Mouse (Mus musculus) CH12.LX (cell line): ENCODE results near the gene Zbtb24. TPM values are rescaled to one million over a fixed set of nuclear protein-coding genes. Genes with fewer than 3 reads are reported as not detected.

Experiments used
- DNase-seq: peaks from one replicate; pipeline ENCODE4 v3.0.0-alpha.2; 2013; ENCODE audit errors: extremely low read depth
- H3K27ac ChIP-seq: 2 replicates; pipeline ENCODE4 v1.5.1; 2012; ENCODE audit warnings: low read depth, mild to moderate bottlenecking, control low read depth, moderate library complexity; ENCODE audit not compliant: insufficient read depth
- H3K27me3 ChIP-seq: replicated peaks from 2 replicates; pipeline ENCODE3; 2012; ENCODE audit warnings: inconsistent platforms
- H3K36me3 ChIP-seq, 2 experiments: replicated peaks in 1 of 2; 2 replicates each; pipeline versions ENCODE3 to v1.6.1; 2012; ENCODE audit warnings: inconsistent platforms in 1 of 2, low read length in 1 of 2, mild to moderate bottlenecking in 1 of 2, mixed read lengths in 1 of 2, moderate library complexity in 1 of 2; ENCODE audit not compliant: control insufficient read depth in 1 of 2, insufficient read depth in 1 of 2
- H3K4me1 ChIP-seq, 2 experiments: 2 replicates each; pipeline ENCODE4 v1.6.1; 2012; ENCODE audit warnings: inconsistent platforms in 1 of 2, moderate library complexity in 1 of 2; ENCODE audit not compliant: insufficient read depth in 2 of 2, control insufficient read depth in 1 of 2
- H3K4me2 ChIP-seq: 2 replicates; pipeline ENCODE4 v1.6.1; 2012; ENCODE audit warnings: low read depth, mild to moderate bottlenecking, control low read depth; ENCODE audit not compliant: poor library complexity, insufficient read depth, severe bottlenecking
- H3K4me3 ChIP-seq, 3 experiments: fragments of 150-350 bp in 1 of 3; sonication (generic) in 1 of 3; replicated peaks in 1 of 3; 2 replicates each; pipeline versions ENCODE3 to v1.5.1; 2011 to 2012; ENCODE audit warnings: low read depth in 2 of 3, low read length in 2 of 3, mild to moderate bottlenecking in 2 of 3, moderate library complexity in 2 of 3, control low read depth in 1 of 3, improper control_type of control experiment in 1 of 3, inconsistent platforms in 1 of 3, mixed read lengths in 1 of 3; ENCODE audit not compliant: poor library complexity in 1 of 3
- H3K79me2 ChIP-seq: replicated peaks from 2 replicates; pipeline ENCODE4 v1.6.1; 2012; ENCODE audit warnings: mild to moderate bottlenecking, moderate library complexity; ENCODE audit not compliant: control insufficient read depth, poor library complexity, insufficient read depth, severe bottlenecking; ENCODE audit errors: extremely low read depth
- H3K9ac ChIP-seq: 2 replicates; pipeline ENCODE4 v1.6.1; 2012; ENCODE audit warnings: low read depth, mild to moderate bottlenecking, control low read depth, moderate library complexity; ENCODE audit not compliant: insufficient read depth
- H3K9me3 ChIP-seq: replicated peaks from 2 replicates; pipeline ENCODE3; 2012; ENCODE audit warnings: low read length, inconsistent platforms, mixed read lengths
- CHD1 ChIP-seq: IDR thresholded peaks from 2 replicates; pipeline ENCODE4 v1.6.1; 2012; ENCODE audit warnings: low read depth, low read length, improper control_type of control experiment, inconsistent platforms
- CTCF ChIP-seq, 2 experiments: IDR thresholded peaks in 1 of 2; conservative IDR thresholded peaks in 1 of 2; 2 replicates each; pipeline ENCODE4 v1.5.1; 2011 to 2012; ENCODE audit warnings: low read depth in 2 of 2, low read length in 2 of 2, improper control_type of control experiment in 1 of 2, inconsistent platforms in 1 of 2, mild to moderate bottlenecking in 1 of 2, moderate library complexity in 1 of 2
- ELF1 ChIP-seq: IDR thresholded peaks from 2 replicates; pipeline ENCODE4 v1.6.1; 2014; ENCODE audit warnings: low read depth, mild to moderate bottlenecking, inconsistent platforms, low read length, improper control_type of control experiment
- HCFC1 ChIP-seq: IDR thresholded peaks from 2 replicates; pipeline ENCODE4 v1.6.1; 2012; ENCODE audit warnings: low read depth, mild to moderate bottlenecking, inconsistent platforms, low read length, improper control_type of control experiment
- IRF4 ChIP-seq: IDR thresholded peaks from 2 replicates; pipeline ENCODE4 v1.6.1; 2014; ENCODE audit warnings: low read depth, mild to moderate bottlenecking, inconsistent platforms, low read length, improper control_type of control experiment
- KAT2A ChIP-seq: IDR thresholded peaks from 2 replicates; pipeline ENCODE4 v1.6.1; 2012; ENCODE audit warnings: low read length, improper control_type of control experiment, inconsistent platforms; ENCODE audit not compliant: insufficient replicate concordance
- MAFK ChIP-seq: IDR thresholded peaks from 2 replicates; pipeline ENCODE4 v1.6.1; 2011; ENCODE audit warnings: low read length, improper control_type of control experiment; ENCODE audit not compliant: insufficient replicate concordance
- MAZ ChIP-seq: IDR thresholded peaks from 2 replicates; pipeline ENCODE4 v1.6.1; 2012; ENCODE audit warnings: low read depth, mild to moderate bottlenecking, inconsistent platforms, low read length, improper control_type of control experiment, moderate library complexity
- MEF2A ChIP-seq: IDR thresholded peaks from 2 replicates; pipeline ENCODE4 v1.6.1; 2014; ENCODE audit warnings: low read depth, mild to moderate bottlenecking, inconsistent platforms, low read length, improper control_type of control experiment, borderline replicate concordance
- MXI1 ChIP-seq: IDR thresholded peaks from 2 replicates; pipeline ENCODE4 v1.6.1; 2011; ENCODE audit warnings: mild to moderate bottlenecking, low read depth, low read length, improper control_type of control experiment
- NELFE ChIP-seq: IDR thresholded peaks from 2 replicates; pipeline ENCODE4 v1.6.1; 2011; ENCODE audit warnings: low read depth, low read length, improper control_type of control experiment
- NRF1 ChIP-seq: IDR thresholded peaks from 2 replicates; pipeline ENCODE4 v1.6.1; 2014; ENCODE audit warnings: low read depth, mild to moderate bottlenecking, inconsistent platforms, low read length, improper control_type of control experiment, moderate library complexity
- POLR2A ChIP-seq: IDR thresholded peaks from 2 replicates; pipeline ENCODE4 v1.6.1; 2011; ENCODE audit warnings: low read depth, mild to moderate bottlenecking, improper control_type of control experiment, low read length
- RAD21 ChIP-seq: IDR thresholded peaks from 2 replicates; pipeline ENCODE4 v1.6.1; 2011; ENCODE audit warnings: low read depth, mild to moderate bottlenecking, low read length, improper control_type of control experiment, moderate library complexity
- SIN3A ChIP-seq: IDR thresholded peaks from 2 replicates; pipeline ENCODE4 v1.6.1; 2012; ENCODE audit warnings: low read length, improper control_type of control experiment, inconsistent platforms
- SMC3 ChIP-seq: IDR thresholded peaks from 2 replicates; pipeline ENCODE4 v1.6.1; 2011; ENCODE audit warnings: low read depth, low read length, improper control_type of control experiment
- TBP ChIP-seq: conservative IDR thresholded peaks from 2 replicates; pipeline ENCODE4 v1.6.1; 2011; ENCODE audit warnings: low read depth, low read length, improper control_type of control experiment
- UBTF ChIP-seq: IDR thresholded peaks from 2 replicates; pipeline ENCODE4 v1.6.1; 2012; ENCODE audit warnings: low read depth, mild to moderate bottlenecking, inconsistent platforms, low read length, improper control_type of control experiment, moderate library complexity
- USF1 ChIP-seq: IDR thresholded peaks from 2 replicates; pipeline ENCODE4 v1.6.1; 2014; ENCODE audit warnings: low read depth, mild to moderate bottlenecking, inconsistent platforms, low read length, improper control_type of control experiment
- ZC3H11A ChIP-seq: IDR thresholded peaks from 2 replicates; pipeline ENCODE4 v1.6.1; 2012; ENCODE audit warnings: low read depth, mild to moderate bottlenecking, inconsistent platforms, low read length, improper control_type of control experiment
- ZKSCAN1 ChIP-seq: IDR thresholded peaks from 2 replicates; pipeline ENCODE4 v1.6.1; 2012; ENCODE audit warnings: low read depth, inconsistent platforms, low read length, improper control_type of control experiment, borderline replicate concordance
- ZMIZ1 ChIP-seq: IDR thresholded peaks from 2 replicates; pipeline ENCODE4 v1.6.1; 2012; ENCODE audit warnings: low read depth, mild to moderate bottlenecking, inconsistent platforms, low read length, improper control_type of control experiment
- ZNF384 ChIP-seq: IDR thresholded peaks from 2 replicates; pipeline ENCODE4 v1.6.1; 2012; ENCODE audit warnings: low read depth, low read length, improper control_type of control experiment, inconsistent platforms
- dilution Hi-C: fragments of 300-500 bp; cut with MboI; formaldehyde crosslinking; loops from 2 replicates; pipeline ENCODE4 v1.14.3; 2020; ENCODE audit warnings: low sequenced_read_pairs; ENCODE audit not compliant: extremely low pct_unique_long_range_greater_than_20kb, extremely low pct_ligation_motif_present
- in situ Hi-C: fragments of 300-500 bp; cut with MboI; formaldehyde crosslinking; loops from 3 replicates; pipeline ENCODE4 v1.14.3; 2019; ENCODE audit warnings: low sequenced_read_pairs, low pct_ligation_motif_present, low pct_unique_long_range_greater_than_20kb, mixed read lengths
- polyA plus RNA-seq: library from polyadenylated mRNA; unstranded; fragments of >175 nt; gene quantifications from 2 replicates; pipeline ENCODE4 v1.2.1, GENCODE M21; 2012; ENCODE audit warnings: low read depth; ENCODE audit not compliant: insufficient read length
- total RNA-seq, 2 experiments: library from RNA; depleted of rRNA; stranded (reverse); fragments of 300-350 nt in 1 of 2; fragments of >200 nt in 1 of 2; gene quantifications; 2 replicates each; pipeline ENCODE4 v1.2.3; 2012 to 2014

Gene Zbtb24
- total and polyA plus RNA-seq, 3 experiments: 11.7 to 14.3 (median 11.8) TPM

GRCm38 (mm10) chr10:41426368-41426767 is 23.8 kb upstream of the Zbtb24 start:
- no peaks in the 10 kb centered on the region for H3K9me3 ChIP-seq
- no peaks in the 10 kb centered on the region for H3K79me2 ChIP-seq
- in situ Hi-C loops: no loop called here
- TF ChIP-seq MEF2A: no peak
- TF ChIP-seq RAD21: no peak
- no peak for TF ChIP-seq ZMIZ1
- no peak for TF ChIP-seq NRF1
- no peak for TF ChIP-seq SIN3A
- no peak for TF ChIP-seq POLR2A
- no peak for TF ChIP-seq MAFK
- no peak for TF ChIP-seq CTCF (conservative IDR thresholded peaks at IDR 0.05 in 1 of 2, IDR thresholded peaks at IDR 0.05 in 1 of 2; ENCODE audit: low read depth in 2 of 2, low read length in 2 of 2)
- no peak for TF ChIP-seq ZKSCAN1
- no peak for TF ChIP-seq SMC3
- no peak for TF ChIP-seq ELF1
- no peak for TF ChIP-seq ZC3H11A
- TF ChIP-seq KAT2A: no peak
- TF ChIP-seq NELFE: no peak
- TF ChIP-seq CHD1: no peak
- TF ChIP-seq TBP: no peak
- TF ChIP-seq USF1: no peak
- TF ChIP-seq, all 38 proteins: peak for 0
- Histone ChIP-seq H3K36me3 (no peaks in the 10 kb centered on the region), H3K4me3 (no peak overlapping the region), H3K9ac (no peak overlapping the region), H3K27me3 (no peaks in the 10 kb centered on the region), H3K4me2 (no peak overlapping the region), H3K4me1 (no peaks in the 10 kb centered on the region), H3K27ac (no peak overlapping the region)
- DNase-seq: no peak
- dilution Hi-C loops: no loop called here

- dilution Hi-C loops (no loop called here), in situ Hi-C loops (no loop called here)
- Histone ChIP-seq H3K27ac (no peak overlapping the region), H3K4me2 (no peak overlapping the region), H3K36me3 (no peaks in the 10 kb centered on the region), H3K4me1 (peaks cover 0 to 3% of the 10 kb centered on the region in 2 experiments; a peak in 2 of 4 replicates), H3K79me2 (no peaks in the 10 kb centered on the region), H3K9ac (no peak overlapping the region), H3K9me3 (no peaks in the 10 kb centered on the region), H3K4me3 (no peak overlapping the region), H3K27me3 (no peaks in the 10 kb centered on the region)
- peak in 1 of 2 experiments; percentile 67; a peak in 2 of 4 replicates for TF ChIP-seq CTCF (conservative IDR thresholded peaks at IDR 0.05 in 1 of 2, IDR thresholded peaks at IDR 0.05 in 1 of 2; ENCODE audit: low read depth in 2 of 2, low read length in 2 of 2)
- TF ChIP-seq UBTF: no peak
- TF ChIP-seq RAD21: peak; percentile 42
- no peak for TF ChIP-seq IRF4
- no peak for TF ChIP-seq MXI1
- 0 out of 2 replicates have a peak, but pooled peaks have one; percentile 5 for TF ChIP-seq ZC3H11A
- TF ChIP-seq ZKSCAN1: no peak
- TF ChIP-seq SMC3: peak; percentile 66
- TF ChIP-seq HCFC1: no peak
- no peak for TF ChIP-seq MAZ
- no peak for TF ChIP-seq KAT2A
- TF ChIP-seq ZNF384: no peak
- peak; percentile 24 for DNase-seq
Measured at GRCm38 (mm10) chr10:41434624-41435023, 15.6 kb upstream of the Zbtb24 start.
